Mouse (Mus musculus) G1E (cell line): Measurements from ENCODE around the gene Nap1l5. TPM values are rescaled to one million over a fixed set of nuclear protein-coding genes. Genes with fewer than 3 reads are reported as not detected.

Source experiments
- ATAC-seq: 2 replicates; pipeline ENCODE4 v1.8.0; 2016; ENCODE audit warnings: mild to moderate bottlenecking; ENCODE audit not compliant: insufficient number of reproducible peaks, poor library complexity, low FRiP score, severe bottlenecking; ENCODE audit errors: extremely low read depth
- DNase-seq: peaks from one replicate; pipeline ENCODE4 v3.0.0; 2012; ENCODE audit warnings: low spot score
- H3K27me3 ChIP-seq: 2 replicates; pipeline ENCODE4 v1.6.1; 2012; ENCODE audit warnings: mild to moderate bottlenecking, low read length, inconsistent platforms; ENCODE audit not compliant: insufficient read depth
- H3K36me3 ChIP-seq: replicated peaks from 2 replicates; pipeline ENCODE3; 2012; ENCODE audit warnings: mild to moderate bottlenecking, inconsistent platforms
- H3K4me1 ChIP-seq: 2 replicates; pipeline ENCODE4 v1.6.1; 2012; ENCODE audit warnings: low read depth, low read length, inconsistent platforms, mixed read lengths; ENCODE audit not compliant: insufficient read depth
- H3K4me3 ChIP-seq: 2 replicates; pipeline ENCODE4 v1.5.1; 2012; ENCODE audit warnings: low read depth, mild to moderate bottlenecking, inconsistent platforms, low read length, moderate library complexity, mixed read lengths
- H3K9me3 ChIP-seq: replicated peaks from 2 replicates; pipeline ENCODE4 v1.6.1; 2012; ENCODE audit warnings: inconsistent platforms
- CTCF ChIP-seq: IDR thresholded peaks from 2 replicates; pipeline ENCODE4 v1.5.1; 2012; ENCODE audit warnings: low read depth, low read length, inconsistent platforms, mixed read lengths
- GATA1 ChIP-seq: IDR thresholded peaks from 2 replicates; pipeline ENCODE4 v1.6.1; 2012; ENCODE audit warnings: borderline replicate concordance, low read length, inconsistent platforms, mixed read lengths
- GATA2 ChIP-seq: IDR thresholded peaks from 2 replicates; pipeline ENCODE4 v1.6.1; 2012; ENCODE audit warnings: low read depth, low read length, inconsistent platforms, borderline replicate concordance
- POLR2AphosphoS5 ChIP-seq: IDR thresholded peaks from 2 replicates; pipeline ENCODE4 v1.6.1; 2012; ENCODE audit warnings: low read depth, low read length, inconsistent platforms; ENCODE audit not compliant: insufficient replicate concordance
- TAL1 ChIP-seq: conservative IDR thresholded peaks from 2 replicates; pipeline ENCODE4 v1.6.1; 2012; ENCODE audit warnings: low read depth, low read length, inconsistent platforms, mixed read lengths
- polyA plus RNA-seq: library from polyadenylated mRNA; stranded (reverse); fragments of >175 nt; gene quantifications from 2 replicates; pipeline ENCODE4 v1.2.3, GENCODE M21; 2012
- total RNA-seq, 2 experiments: library from RNA; stranded (forward) in 1 of 2; stranded (reverse) in 1 of 2; fragments of 200-1000 nt in 1 of 2; fragments of >200 nt in 1 of 2; fragmentation: Nextera tagmentation in 1 of 2; gene quantifications; 2 replicates each; pipeline ENCODE4 v1.2.3; 2014 to 2017

The Nap1l5 gene
- total and polyA plus RNA-seq, 3 experiments: not detected

DNA sequence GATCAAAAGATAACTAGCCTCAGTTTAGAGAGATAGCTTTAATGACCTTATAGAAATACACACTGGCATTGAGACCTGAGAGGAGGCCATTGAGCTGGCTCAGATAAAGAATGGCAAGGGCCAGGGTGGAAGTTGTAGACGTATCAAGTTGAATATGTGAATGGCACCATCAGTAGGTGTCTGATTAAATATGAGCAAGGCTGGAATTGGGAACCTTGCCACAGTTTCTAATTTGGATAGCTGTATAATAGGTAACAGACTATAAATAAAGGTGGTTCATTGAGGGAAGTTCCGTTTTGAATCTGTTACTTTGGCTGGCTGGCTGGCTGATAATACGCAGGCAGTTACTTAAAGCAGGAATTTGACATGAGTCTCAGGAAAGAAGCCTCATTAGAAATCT is 10.2 kb downstream of the Nap1l5 start:
- H3K4me3 ChIP-seq: no peak overlapping the region
- H3K9me3 ChIP-seq: no peaks in the 10 kb centered on the region
- no peaks in the 10 kb centered on the region for H3K36me3 ChIP-seq
- no peaks in the 10 kb centered on the region for H3K4me1 ChIP-seq
- TF ChIP-seq GATA2 (no peak), TAL1 (no peak), GATA1 (no peak), CTCF (no peak)
- ATAC-seq (no peak), DNase-seq (no peak)
- no peaks in the 10 kb centered on the region for H3K27me3 ChIP-seq

DNA sequence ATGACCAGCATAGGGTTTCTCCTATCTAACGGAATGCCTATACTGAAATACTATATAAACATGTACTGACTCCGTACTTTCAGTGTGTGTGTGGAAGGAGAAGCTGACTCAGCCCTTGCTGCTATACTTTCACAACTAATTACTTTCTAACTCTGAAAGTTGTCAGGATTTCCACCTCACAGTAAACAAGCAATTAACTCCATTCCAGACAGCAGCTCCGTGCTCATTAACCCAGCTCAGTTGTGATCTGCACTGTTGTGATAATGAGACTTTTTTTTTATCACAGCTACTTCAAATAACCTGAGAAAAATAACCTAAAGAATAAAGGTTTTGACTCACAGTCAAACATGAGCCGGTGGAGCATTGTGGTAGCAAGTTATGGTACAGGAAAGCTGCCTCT is 11.9 kb downstream of the Nap1l5 start:
- no peak for TF ChIP-seq GATA2
- TF ChIP-seq CTCF: no peak
- no peak for TF ChIP-seq POLR2AphosphoS5
- no peak for TF ChIP-seq TAL1
- TF ChIP-seq GATA1: no peak
- Histone ChIP-seq H3K9me3 (no peaks in the 10 kb centered on the region), H3K4me1 (no peaks in the 10 kb centered on the region), H3K4me3 (no peak overlapping the region), H3K36me3 (no peaks in the 10 kb centered on the region), H3K27me3 (no peaks in the 10 kb centered on the region)
- DNase-seq (no peak), ATAC-seq (no peak)

DNA sequence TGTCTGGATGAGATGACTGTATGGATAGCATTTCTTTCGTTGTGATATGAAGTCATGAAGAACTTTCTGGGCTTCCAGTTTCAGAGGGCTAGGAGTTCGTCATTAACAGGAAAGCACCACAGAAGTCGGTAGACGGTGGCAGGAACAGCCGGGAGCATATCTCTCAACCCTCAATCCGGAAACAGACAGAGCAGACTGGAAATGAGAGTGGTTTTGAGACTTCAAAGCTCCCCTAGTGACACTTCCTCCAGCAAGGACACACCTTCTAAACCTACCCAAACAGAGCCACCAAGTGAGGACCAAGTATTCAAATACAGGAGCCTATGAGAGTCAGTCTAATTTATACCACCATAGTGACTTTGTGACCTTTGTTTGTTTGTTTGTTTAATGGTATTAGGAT is 13.6 kb downstream of the Nap1l5 start:
- TF ChIP-seq TAL1: no peak
- no peak for TF ChIP-seq GATA2
- no peak for TF ChIP-seq CTCF
- TF ChIP-seq GATA1: no peak
- no peak for TF ChIP-seq POLR2AphosphoS5
- ATAC-seq: no peak
- Histone ChIP-seq H3K4me3 (no peak overlapping the region), H3K9me3 (no peaks in the 10 kb centered on the region), H3K27me3 (no peaks in the 10 kb centered on the region), H3K4me1 (no peaks in the 10 kb centered on the region), H3K36me3 (no peaks in the 10 kb centered on the region)
- DNase-seq: no peak

DNA sequence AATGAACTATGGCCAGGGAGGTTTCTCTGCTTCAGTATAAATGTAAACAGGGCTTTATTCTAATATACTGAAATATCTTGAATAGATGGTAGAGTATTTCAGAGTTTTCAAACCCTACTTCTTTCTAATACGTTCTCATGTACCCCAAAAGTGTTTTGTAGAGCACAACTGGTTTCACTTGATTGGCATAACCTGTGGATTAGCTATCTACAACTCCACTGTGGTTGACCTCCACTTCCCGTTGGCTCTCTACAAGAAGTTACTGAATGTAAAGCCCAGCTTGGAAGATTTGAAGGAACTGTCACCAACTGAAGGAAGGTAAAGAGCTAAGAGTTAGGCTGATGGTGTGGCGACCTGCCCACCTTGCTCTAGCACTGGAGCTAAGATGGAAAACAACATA is 17.0 kb downstream of the Nap1l5 start:
- Histone ChIP-seq H3K27me3 (no peaks in the 10 kb centered on the region), H3K9me3 (no peaks in the 10 kb centered on the region), H3K4me3 (no peak overlapping the region), H3K4me1 (no peaks in the 10 kb centered on the region), H3K36me3 (no peaks in the 10 kb centered on the region)
- no peak for ATAC-seq
- no peak for DNase-seq
- TF ChIP-seq POLR2AphosphoS5 (no peak), CTCF (no peak), TAL1 (no peak), GATA2 (no peak), GATA1 (no peak)

DNA sequence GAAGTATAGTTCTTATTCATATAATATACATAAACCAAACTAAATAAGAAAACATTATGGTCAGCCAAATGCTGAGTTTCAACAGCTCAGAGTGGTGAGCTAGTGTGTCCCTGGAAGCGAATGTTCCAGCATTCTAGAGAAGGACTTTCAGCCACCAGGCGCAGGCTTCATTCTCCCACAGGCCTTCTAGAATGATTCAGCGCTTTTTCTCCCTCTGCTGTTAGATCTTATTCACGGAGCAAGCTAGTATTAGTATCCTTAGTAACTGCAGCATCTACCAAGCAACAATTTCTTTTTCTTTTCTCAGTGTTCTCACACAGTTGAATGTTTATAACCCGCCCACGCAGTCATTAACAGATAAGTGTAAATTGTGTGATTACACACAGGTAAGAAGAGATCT is 24.6 kb downstream of the Nap1l5 start:
- TF ChIP-seq CTCF (no peak), GATA1 (no peak), GATA2 (no peak), POLR2AphosphoS5 (no peak), TAL1 (no peak)
- Histone ChIP-seq H3K27me3 (peaks cover 5% of the 10 kb centered on the region; the same call in 1 of the 2 replicates), H3K9me3 (no peaks in the 10 kb centered on the region), H3K4me3 (no peak overlapping the region), H3K4me1 (no peaks in the 10 kb centered on the region; the same call in 1 of the 2 replicates), H3K36me3 (no peaks in the 10 kb centered on the region)
- DNase-seq (no peak), ATAC-seq (peak; percentile 60; the same call in 1 of the 2 replicates)

DNA sequence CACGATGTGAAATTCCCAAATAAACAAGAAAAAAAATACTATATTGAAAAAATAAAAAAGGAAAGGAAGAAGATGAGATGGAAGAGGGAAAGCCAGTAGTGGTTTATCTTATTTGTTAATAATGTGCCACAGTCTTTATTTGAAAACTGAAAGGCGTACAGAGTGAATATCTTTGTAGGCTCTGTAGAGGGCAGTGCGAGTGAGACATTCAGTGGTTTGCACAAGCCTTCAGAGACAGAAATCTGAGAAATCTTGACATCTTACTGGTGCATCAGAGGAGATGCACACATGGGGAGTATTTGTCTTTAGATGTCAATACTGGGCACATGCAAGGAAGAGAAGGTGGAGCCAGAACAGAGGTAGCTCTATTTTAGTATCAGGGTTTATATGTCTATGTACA is 25.5 kb downstream of the Nap1l5 start:
- no peak overlapping the region for H3K4me3 ChIP-seq
- ATAC-seq: no peak
- TF ChIP-seq CTCF: no peak
- no peak for TF ChIP-seq POLR2AphosphoS5
- TF ChIP-seq TAL1: no peak
- TF ChIP-seq GATA1: no peak
- no peak for TF ChIP-seq GATA2

DNA sequence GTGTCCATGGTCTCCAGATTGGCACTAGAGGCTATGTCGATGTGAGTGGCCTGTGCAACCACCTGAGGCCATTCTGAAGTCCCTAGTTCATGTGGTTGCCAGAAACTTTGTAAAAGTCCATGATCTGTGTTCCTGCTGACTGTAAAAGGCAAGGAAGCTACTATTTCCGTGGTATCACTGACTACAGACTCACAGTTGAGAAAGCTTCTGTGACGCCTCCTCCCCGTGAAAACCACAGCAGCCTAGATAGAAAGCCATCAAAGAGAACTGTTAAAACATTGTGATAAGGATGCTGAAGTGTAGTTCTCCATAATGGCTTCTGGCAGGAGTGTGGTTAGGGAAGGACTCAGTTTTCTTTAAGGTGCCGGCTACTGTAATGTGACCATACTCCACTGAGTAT is 26.0 kb downstream of the Nap1l5 start:
- Histone ChIP-seq H3K9me3 (no peaks in the 10 kb centered on the region), H3K27me3 (peaks cover 5% of the 10 kb centered on the region; the same call in 1 of the 2 replicates), H3K4me1 (no peaks in the 10 kb centered on the region; the same call in 1 of the 2 replicates), H3K4me3 (no peak overlapping the region), H3K36me3 (no peaks in the 10 kb centered on the region)
- DNase-seq (no peak), ATAC-seq (no peak)
- TF ChIP-seq CTCF (no peak), GATA1 (no peak), POLR2AphosphoS5 (no peak), TAL1 (no peak), GATA2 (no peak)

More for the DNA sequence above, 25.5 kb downstream of the Nap1l5 start:
- H3K27me3 ChIP-seq: peaks cover 5% of the 10 kb centered on the region; the same call in 1 of the 2 replicates
- DNase-seq: no peak
- H3K9me3 ChIP-seq: no peaks in the 10 kb centered on the region
- no peaks in the 10 kb centered on the region for H3K36me3 ChIP-seq
- no peaks in the 10 kb centered on the region; the same call in 1 of the 2 replicates for H3K4me1 ChIP-seq
